Mouse (Mus musculus) hindbrain, embryonic 14.5 days (tissue): ENCODE results near the gene 2310011J03Rik. TPM values are rescaled to one million over a fixed set of nuclear protein-coding genes. Genes with fewer than 3 reads are reported as not detected.
"Not testable (repeated sequence)": the region's sequence is repeated elsewhere in the genome, so short reads cannot be mapped to it uniquely, and the experiment has no call there.

Experiments
- ATAC-seq: fragments of 200-750 bp; cut with Nextera tagmentation; 2 replicates; pipeline ENCODE4 v1.8.0; 2017; ENCODE audit warnings: moderate number of reproducible peaks, mild to moderate bottlenecking, moderate TSS enrichment, moderate library complexity; ENCODE audit not compliant: low FRiP score
- DNase-seq: peaks from one replicate; pipeline ENCODE4 v3.0.0-alpha.2; 2015; ENCODE audit warnings: low spot score
- H3K27ac ChIP-seq: fragments of 300-500 bp; sonication (generic); 2 replicates; pipeline ENCODE4 v1.5.1; 2014; ENCODE audit warnings: mild to moderate bottlenecking, moderate library complexity
- H3K27me3 ChIP-seq: fragments of 300-500 bp; sonication (generic); 2 replicates; pipeline ENCODE4 v1.6.1; 2014; ENCODE audit warnings: mild to moderate bottlenecking, low read length, mixed read lengths; ENCODE audit not compliant: control insufficient read depth, insufficient read depth
- H3K36me3 ChIP-seq: fragments of 300-500 bp; sonication (generic); replicated peaks from 2 replicates; pipeline ENCODE4 v1.6.1; 2014; ENCODE audit not compliant: control insufficient read depth, insufficient read depth
- H3K4me1 ChIP-seq: fragments of 300-500 bp; sonication (generic); replicated peaks from 2 replicates; pipeline ENCODE4 v1.6.1; 2014; ENCODE audit warnings: antibody characterized with exemption, low read length, mixed read lengths; ENCODE audit not compliant: control insufficient read depth, insufficient read depth
- H3K4me2 ChIP-seq: fragments of 300-500 bp; sonication (generic); replicated peaks from 2 replicates; pipeline ENCODE4 v1.6.1; 2014; ENCODE audit warnings: mild to moderate bottlenecking, moderate library complexity
- H3K4me3 ChIP-seq: fragments of 300-500 bp; sonication (generic); replicated peaks from 2 replicates; pipeline ENCODE4 v1.5.1; 2014; ENCODE audit warnings: mild to moderate bottlenecking, low read length
- H3K9ac ChIP-seq: fragments of 300-500 bp; sonication (generic); 2 replicates; pipeline ENCODE4 v1.6.1; 2014
- H3K9me3 ChIP-seq: fragments of 300-500 bp; sonication (generic); 2 replicates; pipeline ENCODE4 v1.6.1; 2016; ENCODE audit warnings: low read length; ENCODE audit not compliant: control insufficient read depth
- WGBS: fragments of 180-500 bp; shearing (Covaris S2); extraction: QIAGEN DNeasy Blood & Tissue Kit; methylation state at CpG from one replicate; pipeline ENCODE4 v1.1.7; 2014; 5-methylcytosine and 5-hydroxymethylcytosine counted together
- polyA plus RNA-seq: library from polyadenylated mRNA; unstranded; fragments of >200 nt; fragmentation: Nextera tagmentation; extraction: Ambion mirVana; gene quantifications from 2 replicates; pipeline ENCODE4 v1.2.1, GENCODE M21; 2014

2310011J03Rik gene
- polyA plus RNA-seq, 1 experiment from 2014 or later = 23.3 TPM

DNA sequence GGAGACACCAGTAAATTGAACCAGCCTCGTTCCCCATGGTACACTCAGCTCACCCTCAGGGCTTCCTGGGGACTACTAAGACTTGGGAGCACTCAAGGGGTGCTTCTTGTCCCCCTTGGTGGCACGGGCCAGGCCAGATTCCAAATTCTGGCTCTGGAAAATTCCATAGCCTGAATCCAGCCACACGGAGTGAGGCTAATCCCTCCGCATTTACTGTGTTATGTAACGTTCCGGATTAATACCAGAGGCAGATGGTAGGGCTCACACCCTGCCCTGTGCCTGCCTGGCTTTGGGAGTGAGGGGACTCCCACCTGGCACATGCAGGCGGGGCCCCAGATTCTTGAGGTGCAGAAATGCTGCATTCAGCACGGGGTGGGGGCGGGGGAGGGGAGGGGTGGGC lies 35.1 kb upstream of the 2310011J03Rik start:
- WGBS = 10% methylated on average over 9 of the region's 9 CpGs
- H3K4me2 ChIP-seq = no peak overlapping the region
- no peaks in the 10 kb centered on the region for H3K36me3 ChIP-seq
- peaks cover 91% of the 10 kb centered on the region for H3K27me3 ChIP-seq
- no peak overlapping the region for H3K27ac ChIP-seq
- H3K4me3 ChIP-seq = no peak overlapping the region
- H3K4me1 ChIP-seq = no peaks in the 10 kb centered on the region; the same call in 1 of the 2 replicates
- no peaks in the 10 kb centered on the region for H3K9me3 ChIP-seq
- ATAC-seq (no peak), DNase-seq (no peak)
- H3K9ac ChIP-seq = no peak overlapping the region

DNA sequence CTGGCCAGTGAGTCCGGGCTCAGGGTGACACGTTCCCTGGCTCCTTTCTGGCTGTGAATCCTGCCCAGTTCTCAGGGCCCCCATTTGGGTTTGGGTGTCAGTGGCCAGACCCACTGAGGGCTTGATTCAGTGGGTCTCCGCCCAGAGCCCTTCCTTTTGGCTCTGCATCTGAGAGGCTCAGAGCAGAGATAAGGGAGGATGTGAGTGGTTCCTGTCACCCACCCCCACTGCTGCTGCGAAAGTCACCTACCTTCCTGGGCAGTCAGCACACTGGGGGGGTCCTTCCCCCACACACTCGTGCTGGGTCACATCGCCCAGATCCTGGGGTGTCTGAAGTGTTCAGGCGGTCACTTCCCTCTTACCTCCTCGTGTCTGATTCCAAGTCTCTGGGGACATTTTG lies 32.4 kb upstream of the 2310011J03Rik start:
- H3K4me3 ChIP-seq = no peak overlapping the region
- no peaks in the 10 kb centered on the region for H3K36me3 ChIP-seq
- H3K4me2 ChIP-seq = no peak overlapping the region
- no peak for DNase-seq
- H3K9me3 ChIP-seq = no peaks in the 10 kb centered on the region
- H3K4me1 ChIP-seq = no peaks in the 10 kb centered on the region; the same call in 1 of the 2 replicates
- no peak for ATAC-seq
- 67% methylated on average over 8 of the region's 8 CpGs for WGBS
- no peak overlapping the region for H3K27ac ChIP-seq
- H3K9ac ChIP-seq = no peak overlapping the region
- peaks cover 98% of the 10 kb centered on the region for H3K27me3 ChIP-seq

DNA sequence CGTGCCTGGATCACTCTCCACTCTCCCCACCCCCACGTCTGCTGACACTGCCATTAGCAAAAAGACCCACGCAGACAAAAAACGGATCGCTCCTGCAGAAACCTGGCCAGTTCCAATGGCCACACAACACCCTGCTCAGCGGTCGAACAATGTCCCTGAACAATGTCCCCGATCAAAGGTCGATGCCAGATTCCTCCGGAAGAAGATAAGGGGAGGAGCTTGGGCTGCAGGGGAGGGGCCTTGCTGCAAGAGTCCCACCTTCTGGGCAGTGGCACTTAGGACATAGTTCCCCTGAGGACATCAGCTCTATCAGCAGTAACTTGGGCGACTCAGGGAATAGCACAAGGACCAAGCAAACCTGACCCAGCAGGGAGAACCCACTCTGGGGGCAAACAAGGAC lies 31.6 kb upstream of the 2310011J03Rik start:
- Histone ChIP-seq H3K4me1 (no peaks in the 10 kb centered on the region; the same call in 1 of the 2 replicates), H3K9ac (no peak overlapping the region), H3K4me2 (no peak overlapping the region), H3K9me3 (no peaks in the 10 kb centered on the region), H3K27ac (no peak overlapping the region), H3K27me3 (peaks cover 98% of the 10 kb centered on the region), H3K36me3 (no peaks in the 10 kb centered on the region), H3K4me3 (no peak overlapping the region)
- DNase-seq (no peak), ATAC-seq (no peak)
- 25% methylated on average over 11 of the region's 11 CpGs for WGBS

DNA sequence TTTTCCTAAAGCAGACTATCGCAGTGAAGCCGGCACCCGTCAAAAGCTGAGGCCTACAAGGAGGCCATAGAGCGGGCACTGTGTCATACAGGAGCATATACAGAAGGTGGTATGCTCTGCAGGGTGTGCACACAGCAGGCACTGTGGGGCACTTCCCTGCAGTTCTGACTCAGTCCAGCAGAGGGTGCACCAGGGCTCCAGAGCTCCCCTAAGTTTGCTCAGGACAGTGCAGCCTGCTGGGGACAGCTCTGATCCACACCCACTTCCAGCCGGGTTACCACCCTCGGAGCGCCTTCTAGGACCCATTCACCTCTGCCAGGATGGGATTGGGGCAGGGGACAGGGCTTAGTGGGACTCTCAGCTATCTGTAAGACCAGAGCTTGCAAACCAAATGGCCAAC lies 30.0 kb upstream of the 2310011J03Rik start:
- DNase-seq = peak; percentile 80
- Histone ChIP-seq H3K4me1 (no peaks in the 10 kb centered on the region), H3K9ac (no peak overlapping the region), H3K4me2 (no peak overlapping the region), H3K27me3 (peaks cover 98% of the 10 kb centered on the region), H3K9me3 (no peaks in the 10 kb centered on the region), H3K36me3 (no peaks in the 10 kb centered on the region), H3K27ac (no peak overlapping the region), H3K4me3 (no peak overlapping the region)
- WGBS = 6% methylated on average over 7 of the region's 7 CpGs
- peak; percentile 62 for ATAC-seq

DNA sequence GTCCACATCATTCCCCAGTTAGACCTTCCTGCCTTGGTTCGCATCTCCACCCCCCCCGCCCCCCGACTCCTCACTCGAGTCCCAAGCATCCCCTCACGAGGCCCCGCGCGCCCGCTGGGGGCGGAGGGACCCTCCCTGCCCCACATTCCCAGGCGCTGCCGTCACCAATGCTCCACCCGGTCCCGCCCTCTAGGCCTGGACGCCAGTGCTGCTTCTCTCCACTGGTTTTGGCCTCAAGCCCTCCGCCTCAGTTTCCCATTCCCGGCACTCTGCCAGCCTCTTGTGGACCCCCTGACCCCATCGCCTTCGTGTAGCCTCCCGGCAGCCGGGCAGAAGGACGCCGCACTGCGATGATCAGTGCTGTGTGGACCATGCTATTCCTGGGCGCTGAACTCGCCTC lies 28.6 kb upstream of the 2310011J03Rik start:
- no peaks in the 10 kb centered on the region for H3K36me3 ChIP-seq
- no peak overlapping the region for H3K27ac ChIP-seq
- H3K9me3 ChIP-seq = no peaks in the 10 kb centered on the region
- no peak overlapping the region for H3K4me3 ChIP-seq
- H3K4me2 ChIP-seq = no peak overlapping the region
- peaks cover 99% of the 10 kb centered on the region for H3K27me3 ChIP-seq
- 17% methylated on average over 24 of the region's 26 CpGs for WGBS
- no peak overlapping the region for H3K9ac ChIP-seq
- no peak for DNase-seq
- no peaks in the 10 kb centered on the region for H3K4me1 ChIP-seq
- ATAC-seq = no peak

DNA sequence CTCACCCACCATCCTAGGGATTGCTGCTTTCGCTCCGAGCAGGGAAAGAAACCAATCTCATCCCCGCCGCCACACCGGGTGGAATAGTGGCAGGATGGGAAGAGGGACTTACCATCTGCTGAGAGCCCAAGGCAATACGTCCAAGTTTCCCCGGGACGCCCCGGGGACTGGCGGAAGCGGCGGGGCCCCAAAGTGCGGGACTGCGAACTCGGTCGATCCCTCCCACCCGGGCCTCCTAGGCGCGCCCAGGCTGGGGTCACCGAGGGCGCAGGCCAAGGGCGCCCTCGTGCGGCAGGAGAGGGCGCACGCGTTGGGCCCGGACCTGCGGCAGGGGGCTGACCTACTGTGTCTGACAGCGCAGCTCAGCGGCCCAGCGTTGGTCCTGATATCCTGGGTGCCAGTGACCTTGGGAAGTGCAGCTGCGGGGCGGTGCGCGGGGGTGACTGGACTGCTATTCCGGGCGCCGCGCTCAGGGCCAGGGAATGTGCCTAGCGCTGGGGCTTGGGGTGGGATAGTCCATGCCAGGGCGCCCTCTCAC lies 28.0 kb upstream of the 2310011J03Rik start, which contains the start of gene Adamtsl5:
Gene Adamtsl5, minus strand, starts transcription at position 169 of the 538 bp plus-strand sequence.
- Histone ChIP-seq H3K9ac (no peak within 1 kb of the TSS), H3K4me2 (peak within 1 kb of the TSS; percentile 29), H3K27ac (no peak within 1 kb of the TSS), H3K4me3 (no peak within 1 kb of the TSS), H3K27me3 (peaks cover 99% of the 10 kb centered on the region), H3K9me3 (no peaks in the 10 kb centered on the region), H3K36me3 (no peaks in the 10 kb centered on the region), H3K4me1 (peaks cover 3% of the 10 kb centered on the region)
- DNase-seq (no peak), ATAC-seq (peak; percentile 24; the same call in 1 of the 2 replicates)
- 1% methylated on average over 42 of the region's 42 CpGs for WGBS

DNA sequence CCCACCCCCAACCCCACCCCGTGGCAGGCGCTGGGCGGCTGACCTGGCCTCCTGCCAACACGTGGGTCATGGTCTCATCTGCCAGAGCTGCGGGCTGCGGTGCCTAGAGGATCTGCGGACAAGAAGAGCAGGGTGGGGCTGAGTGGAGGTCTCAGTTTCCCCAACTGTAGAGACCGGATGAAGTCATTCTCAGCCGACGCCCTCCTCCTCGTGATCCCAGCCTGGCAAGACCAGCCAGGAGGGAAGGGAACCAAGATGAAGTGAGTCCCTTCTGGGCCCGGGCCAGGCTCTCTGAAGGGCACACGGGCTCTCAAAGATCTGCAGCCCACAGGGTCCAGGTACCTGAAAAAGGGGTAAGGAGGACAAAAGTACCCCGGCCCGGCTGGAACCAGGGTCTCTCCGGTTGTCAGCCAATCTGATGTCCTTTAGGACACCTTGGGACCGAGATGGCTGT lies 27.2 kb upstream of the 2310011J03Rik start:
- Histone ChIP-seq H3K9ac (no peak overlapping the region), H3K4me2 (no peak overlapping the region), H3K4me1 (peaks cover 8% of the 10 kb centered on the region), H3K36me3 (no peaks in the 10 kb centered on the region), H3K27ac (no peak overlapping the region), H3K27me3 (peaks cover 99% of the 10 kb centered on the region), H3K4me3 (no peak overlapping the region), H3K9me3 (no peaks in the 10 kb centered on the region)
- 14% methylated on average over 17 of the region's 17 CpGs for WGBS
- no peak for ATAC-seq
- DNase-seq = no peak

DNA sequence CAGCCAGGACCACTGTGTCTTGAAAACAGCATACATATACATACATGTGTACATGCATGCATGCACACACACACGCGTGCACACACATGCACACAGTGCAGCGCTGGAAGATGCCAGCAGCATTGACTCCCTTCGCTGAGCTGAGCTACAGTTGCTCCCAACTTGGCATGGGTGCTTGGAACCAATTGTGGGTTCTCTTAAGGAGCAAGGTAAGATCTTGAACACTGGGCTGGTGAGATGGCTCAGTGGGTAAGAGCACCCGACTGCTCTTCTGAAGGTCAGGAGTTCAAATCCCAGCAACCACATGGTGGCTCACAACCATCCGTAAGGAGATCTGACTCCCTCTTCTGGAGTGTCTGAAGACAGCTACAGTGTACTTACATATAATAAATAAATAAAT lies 25.6 kb upstream of the 2310011J03Rik start:
- DNase-seq, H3K9ac ChIP-seq, H3K27ac ChIP-seq, H3K4me3 ChIP-seq, ATAC-seq, H3K4me2 ChIP-seq, H3K9me3 ChIP-seq, H3K36me3 ChIP-seq: not testable (repeated sequence)
- peaks cover 99% of the 10 kb centered on the region for H3K27me3 ChIP-seq
- peaks cover 14% of the 10 kb centered on the region for H3K4me1 ChIP-seq
- WGBS = 75% methylated on average over 5 of the region's 6 CpGs

DNA sequence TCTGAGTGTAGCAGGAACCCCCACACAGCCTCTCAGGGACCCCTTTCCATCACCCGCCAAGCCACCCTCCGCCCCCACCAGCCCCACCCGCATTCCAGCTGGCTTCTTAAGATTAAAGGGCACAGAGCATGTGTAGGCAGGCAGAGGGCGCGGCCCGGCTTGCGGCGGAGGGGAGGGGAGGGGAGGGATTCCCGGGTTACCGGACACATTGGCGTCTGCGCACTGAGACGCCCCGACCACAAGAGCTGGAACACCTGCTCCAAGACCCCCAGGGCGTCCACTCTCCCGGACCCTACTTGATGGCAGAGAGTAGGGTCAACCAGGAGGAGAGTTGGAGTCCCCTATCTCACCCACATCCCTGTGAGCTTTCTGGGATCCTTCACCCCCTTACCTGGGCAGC lies 24.8 kb upstream of the 2310011J03Rik start:
- H3K27ac ChIP-seq = no peak overlapping the region
- no peak overlapping the region for H3K4me3 ChIP-seq
- H3K4me1 ChIP-seq = peaks cover 14% of the 10 kb centered on the region
- no peaks in the 10 kb centered on the region for H3K36me3 ChIP-seq
- no peaks in the 10 kb centered on the region for H3K9me3 ChIP-seq
- H3K27me3 ChIP-seq = peaks cover 100% of the 10 kb centered on the region
- WGBS = 2% methylated on average over 16 of the region's 16 CpGs
- no peak overlapping the region for H3K9ac ChIP-seq
- DNase-seq (no peak), ATAC-seq (no peak)
- no peak overlapping the region for H3K4me2 ChIP-seq
